Mouse (Mus musculus) layer of hippocampus, adult 9-10 months (tissue): ENCODE measurements around the gene Dnajb2.

ENCODE experiments used
- DNase-seq: peaks from one replicate; pipeline ENCODE4 v3.0.0; 2022; ENCODE audit warnings: low spot score

The Dnajb2 gene

DNA sequence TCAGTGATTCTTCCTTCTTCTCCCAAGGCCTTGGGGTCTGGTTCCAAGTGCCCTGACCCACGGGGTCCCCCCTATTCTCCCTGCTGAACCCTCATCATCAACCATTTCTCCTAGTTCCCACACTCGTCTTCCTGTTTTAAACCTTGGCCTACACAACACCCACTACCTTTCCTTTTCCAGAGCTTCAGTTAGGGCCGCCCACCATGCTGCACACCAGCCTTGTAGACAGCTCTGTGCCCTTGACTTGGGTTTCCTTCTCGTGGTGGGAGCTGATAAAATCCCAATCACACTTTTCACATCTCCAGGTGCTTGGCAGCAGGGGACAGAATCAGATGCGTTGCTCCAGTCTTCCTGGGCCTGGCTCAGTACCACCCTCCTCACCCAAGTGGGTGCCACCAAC, 58.1 kb downstream of the Dnajb2 start:
- no peak for DNase-seq
